Mouse (Mus musculus) thymus, adult 2 months (tissue): ENCODE measurements around the gene 2310030G06Rik.

Experiments
- CTCF ChIP-seq: fragments of 200-500 bp; IDR thresholded peaks from 2 replicates; pipeline ENCODE4 v1.5.1; 2012; ENCODE audit warnings: mild to moderate bottlenecking, control low read depth, low read length, moderate library complexity, borderline replicate concordance; ENCODE audit not compliant: control insufficient read depth, poor library complexity, insufficient read depth; ENCODE audit errors: extremely low read depth
- POLR2A ChIP-seq: fragments of 200-500 bp; IDR thresholded peaks from 2 replicates; pipeline ENCODE4 v1.6.1; 2012; ENCODE audit warnings: mild to moderate bottlenecking, low read length, control low read depth, moderate library complexity; ENCODE audit not compliant: control insufficient read depth, poor library complexity, insufficient read depth; ENCODE audit errors: extremely low read depth

DNA sequence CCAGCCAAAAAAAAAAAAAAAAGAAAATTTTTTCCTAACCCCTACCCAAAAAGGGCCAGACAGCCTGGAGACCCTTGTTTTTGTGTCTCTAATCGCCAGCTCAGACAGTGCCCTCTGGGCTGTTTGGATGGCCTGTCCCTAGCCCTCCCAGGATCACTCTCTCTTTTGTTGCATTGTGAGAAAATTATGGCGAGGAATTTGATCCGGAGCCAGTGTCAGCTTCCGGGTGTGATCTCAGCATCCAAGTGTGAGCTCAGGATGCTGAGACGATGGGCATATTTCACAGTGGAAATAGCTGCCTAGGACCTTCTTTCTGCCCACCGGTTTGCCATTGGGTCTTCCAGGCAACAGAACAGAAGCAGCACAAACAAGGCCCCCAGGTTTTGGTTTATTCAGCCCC, 4.4 kb upstream of the 2310030G06Rik start:
- TF ChIP-seq POLR2A, result no peak
- no peak for TF ChIP-seq CTCF
